Mouse (Mus musculus) natural killer cell, adult 2 months (primary cell): ENCODE results near the gene Mep1a.
"Not testable (repeated sequence)": the region's sequence is repeated elsewhere in the genome, so short reads cannot be mapped to it uniquely, and the experiment has no call there.

Source experiments
- DNase-seq, 2 experiments: peaks; one replicate each; pipeline ENCODE4 v3.0.0; 2022; ENCODE audit warnings: low spot score in 2 of 2

Mep1a gene

GRCm38 (mm10) chr17:43502592-43502991 lies at the start of gene Mep1a:
Gene Mep1a, minus strand, starts transcription at chr17:43502812.
- no peak for DNase-seq

GRCm38 (mm10) chr17:43551122-43551630 lies 48.6 kb upstream of the Mep1a start:
- DNase-seq = no peak

DNA sequence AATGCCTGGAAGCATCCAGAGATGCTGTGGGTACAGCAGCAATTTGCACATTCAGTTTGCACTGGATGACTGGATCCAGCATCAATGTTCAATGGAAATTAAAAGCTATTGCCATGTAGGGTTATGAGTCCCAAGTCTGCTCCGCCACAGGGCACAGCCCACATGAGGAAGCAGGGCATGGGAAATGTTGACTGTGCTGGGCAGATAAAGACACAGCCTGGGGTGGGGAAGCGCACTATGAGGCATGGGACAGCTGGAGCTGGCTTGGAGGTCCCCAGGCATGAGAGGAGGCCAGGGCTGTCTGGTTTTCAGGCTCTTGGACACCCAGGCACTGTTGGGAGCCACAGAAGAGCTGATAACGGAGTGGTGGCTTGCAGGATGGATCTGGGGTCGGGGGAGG lies 41.4 kb upstream of the Mep1a start:
- no peak for DNase-seq

GRCm38 (mm10) chr17:43543539-43543938 lies 40.9 kb upstream of the Mep1a start, which contains the start of gene Ankrd66:
Gene Ankrd66, minus strand, starts transcription at chr17:43543639.
- no peak for DNase-seq

- DNase-seq = no peak
Measured at GRCm38 (mm10) chr17:43538767-43539166, 36.2 kb upstream of the Mep1a start.

DNA sequence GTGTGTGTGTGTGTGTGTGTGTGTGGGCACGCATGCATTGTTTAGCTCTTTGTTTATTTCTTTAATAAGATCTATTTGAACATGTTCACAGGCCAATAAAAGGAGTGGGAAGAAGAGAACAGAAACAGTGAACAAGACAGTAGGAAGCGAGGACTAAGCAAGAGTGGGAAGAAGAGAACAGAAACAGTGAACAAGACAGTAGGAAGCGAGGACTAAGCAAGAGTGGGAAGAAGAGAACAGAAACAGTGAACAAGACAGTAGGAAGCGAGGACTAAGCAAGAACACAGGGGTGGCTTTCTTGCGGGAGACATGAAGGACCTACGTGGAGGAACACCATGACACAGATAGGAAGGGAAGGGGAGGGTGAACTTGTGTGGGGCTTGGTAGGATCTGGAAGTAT lies 34.2 kb upstream of the Mep1a start:
- DNase-seq = not testable (repeated sequence)

DNA sequence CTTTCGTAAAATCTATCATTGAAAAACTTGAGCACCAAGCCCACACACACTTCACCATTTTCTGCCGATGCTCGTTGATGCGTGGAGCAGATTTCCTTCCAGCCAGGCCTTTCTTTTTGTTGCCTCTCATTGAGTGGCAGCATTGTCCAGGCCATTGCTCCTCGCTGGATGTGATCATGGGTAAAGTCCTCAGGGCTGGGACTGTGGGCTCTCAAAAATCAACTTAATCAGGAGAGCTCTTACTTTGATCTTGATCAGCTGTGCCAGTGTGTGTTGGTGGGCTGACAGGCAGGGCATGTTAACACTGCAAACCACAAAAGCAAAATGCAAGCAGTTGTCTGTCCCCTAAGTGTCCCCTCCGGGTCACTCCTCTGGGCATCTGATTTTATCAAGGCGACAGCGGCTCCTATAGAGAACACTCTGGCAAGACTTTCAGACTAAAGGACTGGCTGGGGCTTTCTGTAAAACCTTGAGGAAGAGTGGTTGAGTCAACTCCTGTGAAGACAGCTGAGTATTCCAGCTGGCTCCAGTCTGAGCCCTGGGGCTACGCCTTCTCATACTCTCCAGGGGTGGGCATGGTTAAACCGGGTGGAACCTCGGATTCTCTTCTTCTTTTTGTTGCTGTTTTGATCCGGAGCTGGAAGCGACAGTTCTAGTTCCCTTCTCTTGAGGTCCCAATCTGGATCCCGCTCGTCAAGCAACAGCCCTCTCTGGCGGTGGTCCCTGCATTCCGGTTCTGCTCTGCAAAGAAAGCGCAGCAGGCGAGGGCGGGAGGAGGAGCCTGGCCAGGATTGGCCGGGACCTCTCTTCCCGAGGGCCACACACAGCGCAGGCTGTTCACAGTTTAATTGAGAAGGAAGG lies 32.0 kb upstream of the Mep1a start:
- DNase-seq = no peak

DNA sequence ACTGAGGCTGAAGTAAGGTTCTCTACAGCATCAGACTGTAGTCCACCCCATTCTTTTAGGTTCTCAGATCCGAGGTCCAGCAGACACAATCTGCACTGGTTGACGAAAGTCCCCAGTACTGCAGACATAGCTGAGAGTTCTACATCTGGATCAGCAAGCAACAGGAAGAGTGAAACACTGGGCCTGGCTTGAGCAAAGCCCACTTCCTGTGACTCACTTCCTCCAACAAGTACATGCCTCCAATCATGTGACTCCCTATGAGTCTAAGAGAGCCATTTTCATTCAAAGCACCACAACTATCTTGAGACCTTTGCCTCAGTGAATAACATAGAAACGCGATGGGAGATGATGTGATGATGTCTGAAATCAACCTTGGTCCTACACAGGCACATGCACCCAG lies 28.6 kb upstream of the Mep1a start:
- DNase-seq = no peak

- DNase-seq = no peak
Measured at GRCm38 (mm10) chr17:43530507-43530906, 27.9 kb upstream of the Mep1a start.

GRCm38 (mm10) chr17:43520166-43520565 lies 17.6 kb upstream of the Mep1a start:
- no peak for DNase-seq

DNA sequence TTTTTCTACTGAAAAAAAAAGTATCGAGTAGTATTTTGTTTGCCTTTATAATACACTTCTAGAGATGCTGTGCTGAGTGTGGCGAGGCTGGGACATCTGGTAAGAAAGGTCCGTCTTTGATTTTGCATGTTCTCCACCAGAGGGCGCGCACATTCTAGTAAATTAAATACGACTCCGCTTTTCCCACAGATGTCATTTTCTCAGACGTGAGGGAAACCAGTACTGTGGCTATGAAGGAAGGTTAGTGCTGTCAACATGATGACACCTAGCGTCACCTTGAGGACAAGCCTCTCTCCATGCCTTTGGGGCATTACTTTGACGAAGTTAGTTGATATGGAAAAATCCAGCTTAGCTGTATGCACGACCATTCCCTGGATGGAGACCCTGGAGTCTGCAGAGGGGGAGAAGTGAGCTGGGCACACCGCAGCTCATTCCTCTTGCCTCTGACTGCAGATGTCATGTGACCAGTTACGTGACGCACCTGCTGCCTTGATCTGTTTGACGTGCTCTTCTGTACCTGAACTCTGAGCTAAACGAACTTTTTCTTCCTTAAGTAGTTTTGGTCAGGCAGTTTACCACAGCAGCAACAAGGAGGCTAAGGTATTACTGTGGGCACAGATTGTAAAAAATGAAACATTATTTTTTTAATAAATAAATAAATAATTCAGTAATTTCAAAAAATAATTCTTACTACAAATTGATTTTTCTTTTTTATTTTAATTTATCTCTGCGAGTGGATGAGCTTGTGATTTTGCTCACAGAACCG lies 16.2 kb upstream of the Mep1a start:
- DNase-seq = peak in 1 of 2 experiments; percentile 29

DNA sequence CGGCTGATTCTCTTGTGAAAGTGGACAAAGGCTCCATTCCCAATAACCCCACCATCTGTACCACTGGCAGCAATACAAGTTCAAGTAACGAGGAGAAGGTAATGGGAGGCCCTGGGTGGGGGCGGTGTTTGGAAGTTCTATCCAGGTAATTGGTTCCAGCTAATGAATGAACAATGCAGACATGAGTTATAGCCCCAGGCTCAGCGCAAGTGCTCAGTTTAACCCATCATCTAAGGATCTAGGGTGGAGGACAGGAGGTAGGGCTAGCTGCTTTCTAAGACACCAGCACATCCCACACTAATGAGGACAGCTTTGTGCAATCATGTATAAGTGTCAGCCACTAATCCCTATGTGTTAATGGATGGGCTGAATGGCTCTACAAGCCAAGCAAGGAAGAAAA lies 8.2 kb upstream of the Mep1a start:
- DNase-seq = no peak

DNA sequence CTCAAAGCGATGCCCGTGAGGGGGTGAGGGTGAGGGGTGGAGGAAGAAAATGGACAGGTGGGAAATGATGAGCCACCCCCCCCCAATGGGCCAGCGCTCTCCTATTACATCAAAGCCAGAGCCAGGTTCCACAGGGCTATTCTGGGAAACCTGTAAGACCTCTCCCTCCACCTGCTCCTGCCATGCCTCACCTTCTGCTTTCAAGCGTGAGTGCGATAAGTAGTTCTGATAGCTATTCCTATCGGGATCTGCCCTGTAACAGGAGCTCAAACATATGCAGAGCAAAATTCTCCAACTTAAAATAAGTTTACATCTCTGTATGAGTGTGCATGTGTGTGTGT lies 2.0 kb upstream of the Mep1a start:
- DNase-seq = no peak

GRCm38 (mm10) chr17:43503861-43504593 lies 1.4 kb upstream of the Mep1a start:
- DNase-seq = no peak

- no peak for DNase-seq
Measured at GRCm38 (mm10) chr17:43501631-43502030, 981 bp downstream of the Mep1a start.

- no peak for DNase-seq
Measured at GRCm38 (mm10) chr17:43501223-43501622, 1.4 kb downstream of the Mep1a start.

DNA sequence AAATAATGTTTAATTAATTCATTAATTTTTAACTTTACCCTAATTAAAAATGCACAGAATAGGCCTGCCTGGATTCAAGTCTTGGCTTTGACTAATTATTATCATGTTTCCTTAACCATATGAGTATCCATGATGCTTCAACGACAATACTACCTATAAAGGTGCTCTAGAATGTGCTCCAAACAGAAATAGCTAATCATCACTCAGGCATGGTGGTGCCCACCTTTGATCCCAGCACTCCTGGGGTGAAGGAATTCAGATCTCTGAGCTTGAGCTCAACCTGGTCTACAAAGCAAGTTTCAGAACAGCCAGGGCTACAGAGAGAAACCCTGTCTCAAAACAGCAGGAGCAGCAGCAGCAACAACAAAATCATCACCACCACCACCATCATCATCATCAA lies 2.1 kb downstream of the Mep1a start:
- no peak for DNase-seq

DNA sequence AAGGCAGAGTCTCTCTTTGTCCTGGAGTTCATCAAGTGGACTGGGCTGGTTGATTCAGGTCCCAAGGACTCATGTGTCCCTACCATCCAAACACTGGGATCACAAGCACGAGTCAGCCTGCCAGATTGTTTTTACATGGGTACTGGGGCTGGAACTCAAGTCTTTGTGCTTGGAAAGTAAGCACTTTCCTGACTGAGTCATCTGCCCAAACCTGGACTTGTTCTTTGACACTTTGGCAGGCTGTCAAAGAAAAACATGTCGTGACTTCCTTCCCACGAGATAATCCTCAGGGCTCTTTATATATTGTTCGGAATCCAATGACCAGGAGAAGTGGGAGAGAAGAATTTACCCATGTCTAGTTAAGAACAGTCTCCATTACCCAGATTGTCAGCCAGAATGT lies 5.1 kb downstream of the Mep1a start:
- DNase-seq = no peak

DNA sequence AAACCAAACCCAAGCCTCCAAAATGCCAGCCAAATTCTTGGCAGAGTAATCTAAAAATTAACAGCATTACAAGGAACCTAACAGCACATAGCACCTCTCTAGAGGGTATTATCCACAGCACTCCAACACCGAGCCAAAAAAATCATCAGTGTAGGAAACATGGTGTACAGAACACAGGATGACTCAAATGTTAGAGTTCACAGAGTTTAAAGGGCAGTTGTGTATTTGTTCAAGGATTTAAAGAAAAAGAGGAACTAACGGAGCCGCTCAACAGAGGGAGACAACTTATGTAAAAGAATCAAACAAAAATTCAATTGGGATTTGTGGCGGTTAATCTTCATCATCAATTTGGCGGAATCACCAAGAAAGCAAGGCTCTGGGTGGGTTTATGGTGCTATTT lies 7.1 kb downstream of the Mep1a start:
- no peak for DNase-seq

- not testable (repeated sequence) for DNase-seq
Measured at GRCm38 (mm10) chr17:43490371-43490770, 12.2 kb downstream of the Mep1a start.

GRCm38 (mm10) chr17:43488439-43489151 lies 14.0 kb downstream of the Mep1a start:
- no peak for DNase-seq
